Mouse (Mus musculus): ENCODE results near the gene Zbtb42.

DNA sequence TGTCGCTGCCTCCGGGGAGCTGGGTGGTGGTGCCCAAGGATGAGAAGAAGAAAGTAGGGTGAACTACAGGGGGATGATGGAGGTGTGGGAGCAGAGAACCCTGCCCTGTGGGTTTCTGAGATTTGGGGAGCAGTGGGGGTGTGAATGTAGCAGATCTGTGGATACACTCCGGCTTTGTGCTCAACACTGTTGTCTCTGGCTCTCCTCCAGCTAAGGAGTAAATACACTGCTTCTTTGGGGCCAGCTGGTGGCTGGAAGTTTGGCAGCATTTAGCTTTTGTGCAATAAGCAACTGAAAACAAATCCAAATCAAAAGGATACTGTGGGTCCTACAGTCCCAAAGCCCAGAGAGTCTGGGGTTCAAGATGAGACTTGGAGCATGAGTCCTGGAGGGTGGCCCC lies 35.4 kb downstream of the Zbtb42 start:
- TF ChIP-seq CTCF (IDR thresholded peaks at IDR 0.05; ENCODE audit: extremely low read depth, insufficient read depth, low read length) (no peak), POLR2A (IDR thresholded peaks at IDR 0.05; ENCODE audit: extremely low read depth, insufficient read depth, low read length) (no peak)

Data from cortical plate, adult 2 months (tissue).